Mouse (Mus musculus): ENCODE measurements around the gene Serpina1a.
"Not testable (repeated sequence)": the region's sequence is repeated elsewhere in the genome, so short reads cannot be mapped to it uniquely, and the experiment has no call there.

GRCm38 (mm10) chr12:103859584-103859983 is 3.8 kb downstream of the Serpina1a start:
- not testable (repeated sequence) for TF ChIP-seq POLR2A (IDR thresholded peaks at IDR 0.05; ENCODE audit: borderline replicate concordance, low read depth, low read length); CTCF (IDR thresholded peaks at IDR 0.05; ENCODE audit: low read depth, low read length)

All from bone marrow macrophage, adult 2 months (primary cell).